Mouse (Mus musculus) spleen, adult 12 weeks (tissue): ENCODE measurements around the gene Sez6l2.

ENCODE experiments used
- DNase-seq: peaks from one replicate; pipeline ENCODE4 v3.0.0; 2022; ENCODE audit warnings: low spot score

The Sez6l2 gene

DNA sequence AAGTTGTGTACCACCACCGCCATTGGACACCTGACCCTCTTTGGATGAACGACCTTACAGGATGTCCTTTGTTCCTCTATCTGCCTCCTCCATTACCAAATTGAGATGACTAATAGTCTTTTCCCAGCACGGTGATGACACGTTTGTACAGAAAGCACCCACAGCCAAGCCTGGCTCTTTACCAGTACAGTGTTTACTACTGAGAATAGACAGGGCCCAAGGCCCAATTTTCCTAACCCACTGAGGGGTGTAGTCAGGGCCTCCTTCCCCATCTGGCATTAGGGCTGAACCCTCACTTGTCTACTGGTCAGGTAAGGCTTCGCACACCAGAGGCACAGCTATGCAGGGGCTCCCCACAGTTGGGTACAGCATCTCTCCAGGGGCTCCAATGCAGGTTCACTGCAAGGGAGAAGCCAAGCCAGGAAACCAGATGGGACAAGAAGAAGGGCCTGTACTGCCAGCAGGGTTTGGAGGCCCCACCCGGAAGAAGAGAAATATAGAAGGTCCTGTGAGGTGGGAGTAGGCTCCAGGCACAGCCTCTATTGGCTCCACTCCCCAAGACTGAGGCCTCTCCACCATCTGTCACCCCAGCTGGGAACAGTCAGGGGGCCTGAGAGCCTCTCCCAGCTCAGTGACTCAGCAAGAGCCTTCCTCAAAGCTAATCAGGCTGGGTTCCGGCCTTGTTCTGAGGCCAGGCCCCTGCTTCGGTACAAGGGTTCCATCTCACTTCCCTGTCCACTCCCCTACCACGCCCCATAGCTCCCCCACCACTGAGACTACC is 58.1 kb downstream of the Sez6l2 start:
- DNase-seq, result no peak

DNA sequence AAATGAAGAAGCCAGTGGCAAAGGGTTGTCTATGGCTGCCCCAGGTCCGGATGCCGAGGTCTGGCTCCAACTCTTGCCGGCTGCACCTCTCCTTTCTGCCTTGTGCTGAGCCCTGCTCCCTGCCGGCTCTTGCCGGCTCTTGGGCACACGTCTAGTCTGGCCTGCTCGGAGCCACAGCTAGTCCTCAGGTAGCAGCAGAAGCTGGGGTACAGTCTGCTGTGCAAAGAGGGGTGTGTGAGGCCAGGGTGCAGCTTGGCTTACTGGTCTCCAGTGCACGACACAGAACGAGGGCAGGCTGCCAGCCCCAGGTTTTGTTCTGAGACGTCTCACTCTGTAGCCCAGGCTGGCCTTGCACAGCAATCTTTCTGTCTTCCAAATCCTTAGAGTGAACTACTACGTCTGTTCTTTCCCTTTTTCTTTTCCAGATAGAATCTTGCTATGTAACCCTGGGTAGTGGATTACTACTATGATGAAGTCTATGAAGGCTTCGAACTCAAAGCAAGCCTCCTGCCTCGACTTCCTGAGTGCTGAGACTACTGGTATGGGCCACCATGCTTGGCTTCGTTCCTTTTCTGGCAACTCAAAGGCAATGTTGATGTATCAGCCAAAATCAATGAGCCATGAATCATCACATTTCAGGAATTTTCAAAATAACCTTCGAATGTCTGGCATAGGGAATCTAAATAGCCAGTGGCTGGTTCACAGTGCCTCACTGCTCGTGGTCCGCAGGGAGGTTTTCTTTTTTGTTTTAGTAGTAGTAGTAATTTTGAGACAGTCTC is 59.1 kb downstream of the Sez6l2 start:
- no peak for DNase-seq

DNA sequence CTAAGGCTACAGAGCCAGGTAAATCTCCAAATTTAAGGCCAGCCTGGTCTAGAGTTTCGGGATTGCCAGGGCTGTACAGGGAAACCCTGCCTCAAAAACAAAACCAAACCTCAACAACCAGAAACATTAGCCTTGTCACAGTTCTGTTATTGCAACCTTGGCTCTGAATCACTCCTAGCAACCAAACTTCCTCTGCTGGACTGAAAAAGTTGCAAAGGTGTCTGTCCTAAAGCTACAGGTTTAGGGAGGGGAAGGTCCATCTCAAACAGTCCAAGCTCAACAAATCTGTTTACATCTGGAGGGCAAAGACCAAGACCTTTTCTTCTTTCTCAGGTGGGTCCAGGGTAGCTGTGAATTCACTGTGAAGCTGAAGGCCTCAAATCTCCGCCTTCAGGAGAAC is 60.7 kb downstream of the Sez6l2 start:
- DNase-seq, result no peak

DNA sequence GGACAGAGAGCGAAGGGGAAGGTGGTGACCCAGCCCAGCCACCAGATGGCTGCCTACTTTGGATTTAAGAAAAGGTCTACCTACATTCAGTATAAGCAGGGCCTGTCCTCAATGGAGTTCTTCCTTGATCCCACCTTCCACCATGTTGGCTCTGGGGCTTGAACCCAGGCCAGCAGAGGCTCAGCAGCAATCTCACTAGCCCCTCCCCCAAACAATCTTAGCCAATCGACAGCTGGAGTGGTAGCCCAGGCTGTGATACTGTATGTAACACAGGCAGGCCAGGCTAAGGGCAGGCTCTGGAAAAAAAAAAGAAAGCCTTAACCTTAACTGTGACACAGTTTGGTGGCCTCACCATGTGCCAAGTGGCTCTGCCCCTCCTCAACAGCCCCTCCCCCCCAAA is 61.4 kb downstream of the Sez6l2 start:
- no peak for DNase-seq

DNA sequence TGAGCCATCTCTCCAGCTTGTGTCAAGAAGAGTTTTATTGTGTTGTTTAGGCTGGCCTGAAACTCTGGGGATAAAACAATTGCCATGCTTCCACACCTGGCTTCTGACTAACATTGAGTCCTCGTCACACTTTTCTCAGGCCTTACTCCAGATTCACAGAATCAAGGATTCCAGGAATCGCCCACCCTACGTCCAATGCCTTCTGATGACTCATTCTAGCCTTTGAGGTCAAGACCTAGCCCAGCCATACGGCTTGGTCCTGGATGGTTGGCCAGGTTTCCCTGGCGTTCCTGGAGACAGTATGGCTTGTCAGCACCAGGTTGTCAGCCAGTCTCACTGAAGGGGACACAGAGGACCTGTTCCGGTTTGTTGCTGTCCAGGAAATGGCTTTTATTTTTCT is 62.0 kb downstream of the Sez6l2 start:
- no peak for DNase-seq

DNA sequence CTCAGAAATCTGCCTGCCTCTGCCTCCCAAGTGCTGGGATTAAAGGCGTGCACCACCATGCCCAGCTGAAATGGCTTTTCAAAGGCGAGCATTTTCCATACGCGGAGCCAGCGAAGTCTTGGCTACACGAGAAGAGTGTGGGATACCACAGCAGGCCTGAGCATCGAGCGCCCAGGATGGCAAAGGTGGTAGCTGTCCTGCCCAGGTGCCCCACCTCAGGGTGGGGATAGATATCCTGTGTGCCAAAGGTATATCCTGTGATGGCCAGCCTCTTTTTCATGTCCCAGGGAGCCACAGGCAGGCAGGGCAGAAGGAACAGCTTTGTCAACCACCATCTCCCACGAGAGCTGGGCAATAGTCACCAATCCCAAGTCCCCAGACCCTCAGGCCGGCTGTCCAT is 62.5 kb downstream of the Sez6l2 start:
- no peak for DNase-seq

DNA sequence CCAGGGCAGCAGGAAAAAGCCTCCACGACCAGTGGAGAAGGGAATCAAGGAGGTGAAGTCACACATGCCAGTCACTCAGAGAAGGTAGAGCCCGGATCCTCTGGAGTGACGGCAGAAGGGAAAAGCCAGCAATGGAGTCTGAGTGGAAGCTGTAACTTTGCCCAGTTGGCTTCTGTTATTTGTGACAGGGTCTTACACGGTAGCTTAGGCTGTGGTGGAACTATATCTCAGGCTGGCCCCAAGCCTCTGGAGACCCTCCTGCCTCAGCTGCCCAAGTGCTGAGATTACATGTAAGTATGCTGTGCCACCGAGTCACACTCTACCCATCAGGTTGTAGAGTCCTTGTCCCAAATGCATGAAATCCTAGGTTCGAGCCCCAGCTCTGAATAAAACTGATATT is 63.0 kb downstream of the Sez6l2 start:
- DNase-seq, result no peak

DNA sequence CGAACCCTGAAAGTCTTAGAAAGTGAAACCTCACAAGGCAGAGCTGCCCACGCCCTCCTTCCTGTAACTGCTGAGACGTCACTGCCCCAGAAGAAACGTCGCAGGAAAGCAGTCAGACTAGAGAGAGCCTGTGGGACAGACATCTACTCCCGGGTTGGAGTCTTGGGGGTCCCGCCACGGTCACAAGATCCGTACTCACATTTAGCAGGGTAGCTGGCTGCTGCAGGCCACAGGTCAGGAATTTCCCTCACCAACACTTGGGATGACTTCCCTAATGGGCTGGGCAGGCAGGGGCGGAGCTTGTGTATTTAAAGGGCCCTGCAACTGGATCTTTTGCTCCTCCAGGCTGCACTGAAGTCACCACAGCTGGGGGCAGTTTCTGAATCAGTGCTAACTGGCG is 64.0 kb downstream of the Sez6l2 start, which contains the start of gene Mvp:
TSS of gene Mvp (minus strand) at position 302 of the 400 bp plus-strand sequence.
- DNase-seq, result peak; percentile 62

DNA sequence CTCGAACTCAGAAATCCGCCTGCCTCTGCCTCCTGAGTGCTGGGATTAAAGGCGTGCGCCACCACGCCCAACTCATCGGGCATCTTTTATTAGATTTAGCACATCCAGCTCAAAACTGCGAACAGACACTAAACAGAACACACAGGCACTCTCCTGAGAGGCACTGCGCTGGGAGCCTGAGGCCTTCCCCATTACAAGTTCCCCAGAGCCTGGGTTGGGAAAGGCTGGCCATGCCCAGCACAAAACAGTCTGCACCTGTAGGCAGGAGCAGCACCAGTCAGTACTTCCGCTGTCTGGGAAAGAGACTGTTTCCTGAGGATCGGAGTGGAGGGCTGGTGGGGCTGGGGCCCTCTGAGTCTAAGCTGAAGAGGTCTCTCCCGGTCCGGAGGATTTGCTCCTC is 64.6 kb downstream of the Sez6l2 start:
- no peak for DNase-seq

DNA sequence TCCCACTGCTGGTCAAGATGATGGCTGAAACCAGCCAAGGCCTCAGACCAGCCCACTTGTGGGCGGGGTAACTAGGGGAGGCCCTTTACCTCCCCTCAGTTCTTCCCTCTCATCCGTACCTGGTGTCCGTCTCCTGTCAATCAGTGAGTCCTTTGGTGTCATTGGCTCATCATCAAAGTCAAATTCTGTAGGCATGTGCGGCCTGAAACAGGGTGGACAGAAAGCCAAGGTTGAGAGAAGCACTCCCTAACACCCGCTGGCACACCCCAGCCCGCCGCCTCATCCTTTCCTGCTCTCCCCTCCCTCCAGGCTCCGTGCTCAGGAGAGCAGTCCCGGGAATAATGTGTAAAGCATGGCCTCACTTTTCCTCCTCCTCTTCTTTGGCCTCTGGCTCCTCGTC is 65.7 kb downstream of the Sez6l2 start:
- peak; percentile 30 for DNase-seq

DNA sequence TGATC is 65.9 kb downstream of the Sez6l2 start, which contains the start of gene Pagr1b:
TSS of gene Pagr1b (minus strand) at position 4 of the 5 bp plus-strand sequence.
- DNase-seq, result no peak

DNA sequence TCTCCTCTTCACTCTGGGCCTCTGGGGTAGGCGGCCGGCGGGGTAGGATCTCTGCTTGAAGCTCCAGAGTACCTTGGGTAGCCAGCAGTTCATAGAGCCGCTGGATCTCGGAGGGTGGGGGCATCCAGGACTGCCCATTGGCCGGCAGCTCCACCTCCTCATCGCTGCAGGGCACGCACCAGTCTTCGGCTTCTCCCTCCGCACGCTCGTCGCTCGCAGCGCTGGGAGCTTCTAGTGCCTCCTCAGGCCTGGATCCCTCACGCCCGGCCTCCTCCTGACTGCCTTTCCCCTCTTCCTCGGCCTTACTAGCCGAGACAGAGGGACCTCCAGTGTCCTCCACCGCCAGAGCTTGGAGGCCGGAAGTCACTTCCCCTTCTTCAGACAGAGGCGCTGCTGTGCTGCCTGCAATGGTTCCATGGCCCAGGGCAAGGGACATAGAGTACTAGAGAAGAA is 66.1 kb downstream of the Sez6l2 start:
- DNase-seq, result no peak

DNA sequence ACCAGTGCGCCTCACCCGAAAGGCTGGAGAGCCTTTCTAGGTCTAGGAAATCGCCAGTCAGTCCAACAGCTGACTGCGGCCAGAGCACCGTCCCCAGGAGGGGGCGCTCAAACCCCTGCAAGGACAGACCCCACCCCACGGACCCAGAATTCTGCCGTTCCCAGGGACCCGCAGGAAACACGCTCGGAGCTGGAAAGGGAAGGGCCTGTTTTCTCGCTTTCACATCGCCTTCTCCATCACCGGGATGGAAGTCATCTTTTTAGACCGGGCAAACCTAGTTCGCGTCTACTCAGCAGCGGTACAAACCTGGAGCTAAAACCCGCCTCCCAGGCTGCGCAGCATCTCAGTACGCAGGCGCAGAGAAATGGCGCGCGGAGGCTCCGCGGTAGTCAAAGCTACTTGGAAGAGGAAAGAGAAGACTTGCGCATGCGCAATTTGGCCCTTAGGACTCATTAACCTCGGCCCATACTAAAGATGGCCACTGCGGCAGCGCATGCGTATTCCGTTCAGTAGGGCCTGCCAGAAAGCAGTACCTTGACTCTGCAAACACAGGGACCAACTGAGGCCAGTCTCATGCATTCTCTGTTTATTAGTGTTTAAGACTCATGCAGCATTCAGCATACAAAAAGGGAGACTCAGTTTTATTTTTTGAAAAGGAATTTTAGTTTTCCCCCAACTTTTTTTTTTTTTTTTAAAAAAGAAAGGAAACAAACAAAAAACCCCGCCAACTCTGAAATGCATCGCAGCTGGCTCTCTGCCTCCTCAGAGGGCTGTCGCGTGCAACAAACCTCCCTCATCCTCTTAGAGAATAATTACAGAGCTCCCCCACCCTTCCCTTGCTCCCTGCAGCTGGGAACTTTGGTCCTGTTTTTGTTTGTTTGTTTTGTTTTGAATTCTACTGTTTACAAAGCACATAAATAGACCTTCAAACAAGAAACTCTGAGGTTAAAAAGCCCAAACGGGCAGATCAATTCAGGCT is 66.9 kb downstream of the Sez6l2 start, which contains the start of gene Pagr1a:
TSS of gene Pagr1a (minus strand) at position 382 of the 979 bp plus-strand sequence.
- DNase-seq, result peak; percentile 95

DNA sequence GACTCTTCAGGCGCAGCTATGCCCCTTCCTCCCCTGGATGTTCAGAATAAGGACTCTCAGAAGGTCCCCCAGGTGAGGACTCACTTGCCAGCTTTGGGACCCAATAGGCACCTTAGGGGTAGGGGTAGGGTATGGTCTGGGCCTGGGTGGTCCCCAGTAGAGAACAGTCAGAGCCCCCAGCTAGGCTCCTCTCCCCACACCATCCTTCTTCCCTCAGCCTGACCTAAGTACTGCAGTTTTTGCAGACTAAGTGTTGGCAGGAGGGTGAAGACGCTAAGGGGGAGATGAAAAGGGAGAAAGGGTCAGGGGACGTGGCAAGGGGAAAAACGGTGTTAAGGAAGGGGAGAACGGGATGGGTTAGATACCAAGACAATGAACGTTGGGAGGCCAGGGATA is 67.6 kb downstream of the Sez6l2 start:
- no peak for DNase-seq

DNA sequence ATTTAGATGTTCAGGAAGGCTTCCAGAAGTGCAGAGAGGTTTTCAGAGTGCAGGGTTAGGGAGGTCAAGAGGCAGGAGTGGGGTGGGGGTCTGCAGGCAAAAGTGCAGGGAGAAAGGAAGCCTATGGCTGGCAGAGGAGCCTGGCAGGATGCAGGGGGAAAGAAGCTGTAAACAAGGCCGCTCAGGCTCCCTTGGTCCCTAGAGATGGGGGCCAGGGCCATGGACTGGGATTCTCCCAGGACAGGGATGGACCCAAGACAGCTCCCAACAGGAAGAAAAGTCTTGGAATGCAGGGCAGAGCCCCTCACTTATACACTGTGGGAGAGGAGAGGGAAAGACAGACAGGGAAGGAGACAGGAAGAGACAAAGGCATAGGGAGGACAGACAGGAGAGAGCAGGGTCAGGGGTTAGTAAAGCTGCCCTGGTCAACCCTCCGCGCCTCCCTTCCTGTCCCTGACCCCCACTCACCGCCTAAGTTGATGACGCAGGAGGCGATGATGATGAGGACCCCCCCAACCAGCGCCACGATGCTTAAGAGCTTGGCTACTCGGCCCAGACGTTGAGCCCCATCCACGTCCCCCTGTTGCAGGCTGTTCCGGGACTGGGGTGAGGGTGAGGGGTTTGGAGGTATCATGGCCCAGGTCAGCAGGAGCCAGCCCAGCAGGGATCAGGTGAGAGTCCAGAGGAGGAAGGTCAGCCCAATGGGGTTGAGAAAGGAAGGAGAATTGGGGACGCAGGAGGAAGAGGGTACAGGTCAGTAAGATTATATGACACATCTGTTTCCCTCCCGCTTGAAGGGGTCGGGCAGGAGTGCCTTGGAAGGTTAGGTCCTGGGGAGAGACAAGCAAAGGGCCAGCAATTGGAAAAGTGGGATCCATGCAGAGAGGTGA is 68.3 kb downstream of the Sez6l2 start:
- no peak for DNase-seq

DNA sequence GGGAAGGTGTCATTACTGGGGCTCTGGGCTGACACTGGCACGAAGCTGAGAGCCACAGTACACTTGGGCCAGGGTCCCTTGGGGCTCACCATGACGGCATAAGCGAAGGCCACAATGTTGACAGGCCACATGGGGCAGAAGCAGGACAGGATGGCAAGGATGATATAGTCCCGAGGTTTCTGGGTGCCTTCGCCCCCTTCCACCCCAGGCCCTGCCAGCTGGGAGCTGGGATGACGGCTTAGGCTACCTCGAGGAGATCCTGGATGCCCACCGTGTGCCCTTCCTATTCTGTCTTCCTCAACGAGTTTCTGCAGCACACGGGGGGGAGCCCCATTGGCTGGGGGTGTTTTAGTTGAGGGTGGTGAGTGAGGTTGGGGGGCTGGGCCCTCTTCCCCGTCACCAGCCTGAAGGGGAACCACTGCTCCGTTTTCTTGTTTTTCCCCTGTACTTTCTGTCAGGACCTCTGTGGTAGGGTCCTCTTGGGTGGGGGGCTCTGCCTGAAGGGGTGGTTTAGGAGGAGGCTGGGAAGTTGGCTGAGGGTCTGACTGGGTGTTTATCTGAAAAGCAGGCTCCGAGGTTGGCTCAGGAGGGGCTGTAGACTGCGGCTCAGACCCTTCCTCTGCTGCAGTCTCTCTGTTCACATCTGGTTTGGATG is 69.1 kb downstream of the Sez6l2 start:
- DNase-seq, result no peak

DNA sequence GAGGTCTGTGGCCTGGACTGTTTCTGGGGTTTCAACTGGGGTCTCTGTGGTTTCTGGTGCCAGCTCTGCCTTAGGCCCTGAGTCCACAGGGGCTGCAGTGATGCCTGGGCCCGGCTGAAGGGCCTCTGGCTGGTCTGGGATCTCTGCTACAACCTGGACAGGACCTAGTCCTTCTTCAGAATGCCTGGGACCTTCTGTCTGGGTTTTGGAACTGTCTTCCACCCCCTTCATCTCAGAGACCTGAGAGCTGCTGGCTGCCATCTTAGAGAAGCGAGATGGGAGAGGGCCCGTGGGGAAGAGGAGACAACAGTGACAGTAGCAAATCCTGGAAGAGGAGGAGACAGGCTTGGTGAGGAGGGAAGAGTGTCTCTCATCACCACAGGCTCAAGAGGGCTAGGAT is 69.7 kb downstream of the Sez6l2 start:
- no peak for DNase-seq
